Mouse (Mus musculus): ENCODE data around the gene Ppp2r2c. TPM values are rescaled to one million over a fixed set of nuclear protein-coding genes. Genes with fewer than 3 reads are reported as not detected.

Gene Ppp2r2c
- polyA plus RNA-seq, 1 experiment, result 0.60 TPM

GRCm38 (mm10) chr5:36876777-36877396, 8.6 kb downstream of the Ppp2r2c start:
- Histone ChIP-seq H3K27ac (ENCODE audit: control insufficient read depth, insufficient read depth, low read depth, low read length, poor library complexity) (no peak overlapping the region), H3K4me1 (ENCODE audit: control insufficient read depth, insufficient read depth, low read length) (no peaks in the 10 kb centered on the region), H3K4me3 (replicated peaks; ENCODE audit: control insufficient read depth, low read depth, low read length) (no peak overlapping the region)
- WGBS, result 61% methylated on average over 7 of the region's 7 CpGs
- TF ChIP-seq POLR2A (IDR thresholded peaks at IDR 0.05; ENCODE audit: borderline replicate concordance, control insufficient read depth, low read depth, low read length) (no peak), CTCF (IDR thresholded peaks at IDR 0.05; ENCODE audit: control insufficient read depth, insufficient read depth, low read length) (no peak)

GRCm38 (mm10) chr5:36877641-36878040, 9.3 kb downstream of the Ppp2r2c start:
- H3K27ac ChIP-seq (ENCODE audit: control insufficient read depth, insufficient read depth, low read depth, low read length, poor library complexity), result no peak overlapping the region
- no peaks in the 10 kb centered on the region for H3K4me1 ChIP-seq (ENCODE audit: control insufficient read depth, insufficient read depth, low read length)
- 62% methylated on average over 2 of the region's 2 CpGs for WGBS
- no peak overlapping the region for H3K4me3 ChIP-seq (replicated peaks; ENCODE audit: control insufficient read depth, low read depth, low read length)
- TF ChIP-seq POLR2A (IDR thresholded peaks at IDR 0.05; ENCODE audit: borderline replicate concordance, control insufficient read depth, low read depth, low read length) (no peak), CTCF (IDR thresholded peaks at IDR 0.05; ENCODE audit: control insufficient read depth, insufficient read depth, low read length) (no peak)

GRCm38 (mm10) chr5:36878801-36879200, 10.5 kb downstream of the Ppp2r2c start:
- no peak overlapping the region for H3K4me3 ChIP-seq (replicated peaks; ENCODE audit: control insufficient read depth, low read depth, low read length)
- H3K4me1 ChIP-seq (ENCODE audit: control insufficient read depth, insufficient read depth, low read length), result no peaks in the 10 kb centered on the region
- TF ChIP-seq POLR2A (IDR thresholded peaks at IDR 0.05; ENCODE audit: borderline replicate concordance, control insufficient read depth, low read depth, low read length) (no peak), CTCF (IDR thresholded peaks at IDR 0.05; ENCODE audit: control insufficient read depth, insufficient read depth, low read length) (no peak)
- WGBS, result 75% methylated on average over 4 of the region's 4 CpGs
- no peak overlapping the region for H3K27ac ChIP-seq (ENCODE audit: control insufficient read depth, insufficient read depth, low read depth, low read length, poor library complexity)

- Histone ChIP-seq H3K4me3 (replicated peaks; ENCODE audit: control insufficient read depth, low read depth, low read length) (no peak overlapping the region), H3K27ac (ENCODE audit: control insufficient read depth, insufficient read depth, low read depth, low read length, poor library complexity) (no peak overlapping the region), H3K4me1 (ENCODE audit: control insufficient read depth, insufficient read depth, low read length) (no peaks in the 10 kb centered on the region)
- no peak for TF ChIP-seq POLR2A (IDR thresholded peaks at IDR 0.05; ENCODE audit: borderline replicate concordance, control insufficient read depth, low read depth, low read length)
- no peak for TF ChIP-seq CTCF (IDR thresholded peaks at IDR 0.05; ENCODE audit: control insufficient read depth, insufficient read depth, low read length)
- 81% methylated on average over 5 of the region's 5 CpGs for WGBS
These were observed 12.3 kb downstream of the Ppp2r2c start for GRCm38 (mm10) chr5:36880622-36881021.

- H3K4me1 ChIP-seq (ENCODE audit: control insufficient read depth, insufficient read depth, low read length), result no peaks in the 10 kb centered on the region
- TF ChIP-seq CTCF (IDR thresholded peaks at IDR 0.05; ENCODE audit: control insufficient read depth, insufficient read depth, low read length), result no peak
- no peak for TF ChIP-seq POLR2A (IDR thresholded peaks at IDR 0.05; ENCODE audit: borderline replicate concordance, control insufficient read depth, low read depth, low read length)
- no peak overlapping the region for H3K27ac ChIP-seq (ENCODE audit: control insufficient read depth, insufficient read depth, low read depth, low read length, poor library complexity)
- no peak overlapping the region for H3K4me3 ChIP-seq (replicated peaks; ENCODE audit: control insufficient read depth, low read depth, low read length)
- 69% methylated on average over 12 of the region's 12 CpGs for WGBS
These were observed 15.2 kb downstream of the Ppp2r2c start for GRCm38 (mm10) chr5:36883516-36883915.

DNA sequence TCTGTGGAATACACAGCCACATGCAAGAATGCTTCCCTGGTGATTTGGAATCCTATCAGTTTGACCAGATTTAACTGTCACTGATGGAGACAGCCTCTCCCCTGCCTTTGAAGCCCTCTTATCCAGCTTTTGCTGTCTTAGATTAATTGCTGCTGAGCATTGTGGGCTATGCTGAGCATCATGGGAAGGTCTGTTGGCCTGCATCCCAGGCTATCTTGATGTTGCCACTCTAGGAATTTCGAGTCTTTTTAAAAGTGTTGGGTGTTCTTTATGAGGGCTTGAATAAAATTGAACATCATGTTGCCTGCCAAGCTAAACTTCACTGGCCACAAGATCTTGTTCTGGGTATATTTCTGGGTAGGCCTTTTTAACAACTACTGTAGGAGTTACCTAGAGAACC, 16.8 kb downstream of the Ppp2r2c start:
- H3K4me3 ChIP-seq (replicated peaks; ENCODE audit: control insufficient read depth, low read depth, low read length), result no peak overlapping the region
- no peaks in the 10 kb centered on the region for H3K4me1 ChIP-seq (ENCODE audit: control insufficient read depth, insufficient read depth, low read length)
- WGBS, result 61% methylated on average over 1 of the region's 1 CpGs
- H3K27ac ChIP-seq (ENCODE audit: control insufficient read depth, insufficient read depth, low read depth, low read length, poor library complexity), result no peak overlapping the region
- TF ChIP-seq CTCF (IDR thresholded peaks at IDR 0.05; ENCODE audit: control insufficient read depth, insufficient read depth, low read length), result no peak
- no peak for TF ChIP-seq POLR2A (IDR thresholded peaks at IDR 0.05; ENCODE audit: borderline replicate concordance, control insufficient read depth, low read depth, low read length)

GRCm38 (mm10) chr5:36885595-36885994, 17.3 kb downstream of the Ppp2r2c start:
- H3K4me1 ChIP-seq (ENCODE audit: control insufficient read depth, insufficient read depth, low read length), result no peaks in the 10 kb centered on the region
- TF ChIP-seq CTCF (IDR thresholded peaks at IDR 0.05; ENCODE audit: control insufficient read depth, insufficient read depth, low read length) (no peak), POLR2A (IDR thresholded peaks at IDR 0.05; ENCODE audit: borderline replicate concordance, control insufficient read depth, low read depth, low read length) (no peak)
- H3K27ac ChIP-seq (ENCODE audit: control insufficient read depth, insufficient read depth, low read depth, low read length, poor library complexity), result no peak overlapping the region
- WGBS, result 72% methylated on average over 5 of the region's 5 CpGs
- no peak overlapping the region for H3K4me3 ChIP-seq (replicated peaks; ENCODE audit: control insufficient read depth, low read depth, low read length)

- Histone ChIP-seq H3K27ac (ENCODE audit: control insufficient read depth, insufficient read depth, low read depth, low read length, poor library complexity) (no peak overlapping the region), H3K4me1 (ENCODE audit: control insufficient read depth, insufficient read depth, low read length) (no peaks in the 10 kb centered on the region), H3K4me3 (replicated peaks; ENCODE audit: control insufficient read depth, low read depth, low read length) (no peak overlapping the region)
- TF ChIP-seq CTCF (IDR thresholded peaks at IDR 0.05; ENCODE audit: control insufficient read depth, insufficient read depth, low read length) (no peak), POLR2A (IDR thresholded peaks at IDR 0.05; ENCODE audit: borderline replicate concordance, control insufficient read depth, low read depth, low read length) (no peak)
- 50% methylated on average over 2 of the region's 2 CpGs for WGBS
These were observed 18.0 kb downstream of the Ppp2r2c start for GRCm38 (mm10) chr5:36886298-36886697.

DNA sequence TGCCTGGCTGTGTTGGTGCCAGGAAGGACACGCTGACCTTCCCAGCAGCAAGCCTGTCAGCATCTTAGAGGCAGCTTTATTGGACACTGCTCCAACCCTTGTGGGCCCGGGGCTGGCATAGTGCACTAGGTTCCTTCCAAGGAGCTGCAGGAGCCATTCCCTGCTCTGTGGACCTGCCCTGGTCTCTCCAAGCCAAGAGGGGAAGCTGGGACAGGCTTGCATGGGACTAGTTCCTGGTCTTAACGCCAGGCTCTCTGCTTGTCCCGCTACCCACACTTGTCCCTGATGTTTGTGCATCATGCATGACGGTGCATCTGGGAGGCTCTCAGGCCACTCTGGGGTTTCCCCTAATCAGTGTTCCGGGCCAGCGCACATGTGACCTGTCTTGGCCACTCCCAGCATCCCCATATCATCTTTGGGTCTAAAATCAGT, 18.6 kb downstream of the Ppp2r2c start:
- Histone ChIP-seq H3K4me3 (replicated peaks; ENCODE audit: control insufficient read depth, low read depth, low read length) (no peak overlapping the region), H3K4me1 (ENCODE audit: control insufficient read depth, insufficient read depth, low read length) (no peaks in the 10 kb centered on the region), H3K27ac (ENCODE audit: control insufficient read depth, insufficient read depth, low read depth, low read length, poor library complexity) (no peak overlapping the region)
- no peak for TF ChIP-seq CTCF (IDR thresholded peaks at IDR 0.05; ENCODE audit: control insufficient read depth, insufficient read depth, low read length)
- no peak for TF ChIP-seq POLR2A (IDR thresholded peaks at IDR 0.05; ENCODE audit: borderline replicate concordance, control insufficient read depth, low read depth, low read length)
- 65% methylated on average over 7 of the region's 7 CpGs for WGBS
